Mouse (Mus musculus) limb, embryonic 13.5 days (tissue): ENCODE measurements around the gene Eef1akmt1. TPM values are rescaled to one million over a fixed set of nuclear protein-coding genes. Genes with fewer than 3 reads are reported as not detected.
A peak's percentile ranks its signal among the peaks of the same experiment; 100 is the strongest.

Source experiments
- ATAC-seq: fragments of 200-750 bp; cut with Nextera tagmentation; 2 replicates; pipeline ENCODE4 v1.8.0; 2017; ENCODE audit warnings: low read depth, moderate number of reproducible peaks, moderate TSS enrichment; ENCODE audit not compliant: low FRiP score
- H3K27ac ChIP-seq: fragments of 300-500 bp; sonication (generic); 2 replicates; pipeline ENCODE4 v1.5.1; 2015; ENCODE audit warnings: inconsistent platforms, mild to moderate bottlenecking, moderate library complexity
- H3K27me3 ChIP-seq: fragments of 300-500 bp; sonication (generic); 2 replicates; pipeline ENCODE4 v1.6.1; 2015; ENCODE audit warnings: mild to moderate bottlenecking, inconsistent platforms
- H3K36me3 ChIP-seq: fragments of 300-500 bp; sonication (generic); 2 replicates; pipeline ENCODE4 v1.6.1; 2015; ENCODE audit warnings: inconsistent platforms, mild to moderate bottlenecking, moderate library complexity
- H3K4me1 ChIP-seq: fragments of 300-500 bp; sonication (generic); 2 replicates; pipeline ENCODE4 v1.6.1; 2015; ENCODE audit warnings: inconsistent platforms
- H3K4me2 ChIP-seq: fragments of 300-500 bp; sonication (generic); replicated peaks from 2 replicates; pipeline ENCODE4 v1.6.1; 2015; ENCODE audit warnings: inconsistent platforms, mild to moderate bottlenecking, moderate library complexity
- H3K4me3 ChIP-seq: fragments of 300-500 bp; sonication (generic); 2 replicates; pipeline ENCODE4 v1.5.1; 2015; ENCODE audit warnings: moderate library complexity, mild to moderate bottlenecking, inconsistent platforms
- H3K9ac ChIP-seq: fragments of 300-500 bp; sonication (generic); 2 replicates; pipeline ENCODE4 v1.6.1; 2015; ENCODE audit warnings: mild to moderate bottlenecking, inconsistent platforms
- H3K9me3 ChIP-seq: fragments of 300-500 bp; sonication (generic); 2 replicates; pipeline ENCODE4 v1.6.1; 2016; ENCODE audit warnings: inconsistent platforms
- WGBS: fragments of 180-500 bp; shearing (Covaris S2); methylation state at CpG from one replicate; pipeline ENCODE4 v1.1.7; 2015; 5-methylcytosine and 5-hydroxymethylcytosine counted together
- polyA plus RNA-seq: library from polyadenylated mRNA; unstranded; fragments of >200 nt; fragmentation: Nextera tagmentation; extraction: Ambion mirVana; gene quantifications from 2 replicates; pipeline ENCODE4 v1.2.1, GENCODE M21; 2015

Gene Eef1akmt1
- polyA plus RNA-seq, 1 experiment from 2014 or later: 101 TPM

- H3K27ac ChIP-seq: no peak overlapping the region
- H3K4me1 ChIP-seq: no peaks in the 10 kb centered on the region
- 94% methylated on average over 3 of the region's 3 CpGs for WGBS
- peaks cover 81% of the 10 kb centered on the region for H3K36me3 ChIP-seq
- H3K4me2 ChIP-seq: no peak overlapping the region
- no peaks in the 10 kb centered on the region for H3K9me3 ChIP-seq
- no peak for ATAC-seq
- no peak overlapping the region for H3K4me3 ChIP-seq
- H3K9ac ChIP-seq: no peak overlapping the region
- no peaks in the 10 kb centered on the region for H3K27me3 ChIP-seq
These were observed 20.4 kb upstream of the Eef1akmt1 start for GRCm38 (mm10) chr14:57591830-57592229.

- Histone ChIP-seq H3K4me2 (no peak overlapping the region), H3K9ac (no peak overlapping the region), H3K4me1 (no peaks in the 10 kb centered on the region), H3K27me3 (no peaks in the 10 kb centered on the region), H3K27ac (no peak overlapping the region), H3K4me3 (no peak overlapping the region), H3K9me3 (peaks cover 5% of the 10 kb centered on the region; the same call in 1 of the 2 replicates), H3K36me3 (peaks cover 34% of the 10 kb centered on the region)
- no peak for ATAC-seq
- 88% methylated on average over 2 of the region's 2 CpGs for WGBS
These were observed 5.1 kb upstream of the Eef1akmt1 start for GRCm38 (mm10) chr14:57576364-57577060.

- Histone ChIP-seq H3K4me2 (no peak overlapping the region), H3K27me3 (no peaks in the 10 kb centered on the region), H3K4me3 (no peak overlapping the region), H3K4me1 (peaks cover 5% of the 10 kb centered on the region), H3K9ac (no peak overlapping the region), H3K27ac (no peak overlapping the region), H3K9me3 (peaks cover 5% of the 10 kb centered on the region; the same call in 1 of the 2 replicates), H3K36me3 (peaks cover 24% of the 10 kb centered on the region)
- WGBS: 83% methylated on average over 6 of the region's 6 CpGs
- ATAC-seq: no peak
These were observed 3.6 kb upstream of the Eef1akmt1 start for GRCm38 (mm10) chr14:57574792-57575587.

DNA sequence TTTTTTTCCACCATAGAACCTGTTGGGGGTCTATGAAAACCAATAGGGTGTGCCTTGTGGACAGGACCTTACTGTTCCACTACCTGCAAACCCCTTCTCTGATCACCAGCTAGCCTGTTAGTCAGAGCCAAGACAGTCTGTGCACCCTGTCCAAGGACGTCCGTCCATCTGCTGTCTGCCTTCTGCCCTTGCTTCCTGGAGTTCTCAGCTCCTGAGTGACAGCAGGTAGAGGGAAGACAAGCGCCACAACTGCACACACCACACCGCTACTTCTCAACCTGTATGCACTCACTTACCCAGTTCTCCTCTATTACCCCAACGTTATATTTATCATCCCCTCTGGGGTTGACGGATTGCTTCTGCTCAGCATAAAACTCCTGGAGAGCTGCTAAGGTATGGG lies 5.8 kb downstream of the Eef1akmt1 start:
- Histone ChIP-seq H3K36me3 (peaks cover 5% of the 10 kb centered on the region), H3K4me2 (no peak overlapping the region), H3K9ac (no peak overlapping the region), H3K27me3 (no peaks in the 10 kb centered on the region), H3K27ac (no peak overlapping the region), H3K4me3 (no peak overlapping the region), H3K4me1 (peaks cover 1% of the 10 kb centered on the region), H3K9me3 (no peaks in the 10 kb centered on the region)
- 87% methylated on average over 6 of the region's 6 CpGs for WGBS
- no peak for ATAC-seq

DNA sequence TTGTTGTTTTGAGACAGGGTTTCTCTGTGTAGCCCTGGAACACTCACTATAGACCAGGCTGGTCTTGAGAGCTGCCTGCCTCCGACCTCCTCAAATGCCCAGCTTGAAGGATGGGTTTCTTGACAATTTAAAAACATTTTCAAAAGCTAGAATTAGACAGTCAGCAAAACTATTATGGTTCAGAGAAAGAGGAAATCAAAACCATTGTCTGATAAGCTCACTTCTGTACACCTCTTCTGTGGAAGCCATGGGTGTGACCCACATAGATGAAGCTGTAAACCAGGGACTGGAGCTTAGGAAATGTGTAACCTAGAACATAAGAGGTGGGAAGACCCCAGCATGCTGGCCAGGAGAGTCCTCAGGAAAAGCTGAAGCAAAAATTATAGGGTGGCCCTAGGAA lies 14.5 kb downstream of the Eef1akmt1 start:
- peaks cover 7% of the 10 kb centered on the region for H3K36me3 ChIP-seq
- no peak for ATAC-seq
- no peaks in the 10 kb centered on the region for H3K27me3 ChIP-seq
- no peak overlapping the region for H3K9ac ChIP-seq
- WGBS: 97% methylated on average over 1 of the region's 1 CpGs
- H3K4me1 ChIP-seq: no peaks in the 10 kb centered on the region
- no peak overlapping the region for H3K27ac ChIP-seq
- no peak overlapping the region for H3K4me2 ChIP-seq
- no peak overlapping the region for H3K4me3 ChIP-seq
- no peaks in the 10 kb centered on the region for H3K9me3 ChIP-seq

- Histone ChIP-seq H3K27ac (no peak overlapping the region), H3K27me3 (no peaks in the 10 kb centered on the region), H3K9ac (no peak overlapping the region), H3K36me3 (peaks cover 7% of the 10 kb centered on the region), H3K4me3 (no peak overlapping the region), H3K9me3 (no peaks in the 10 kb centered on the region), H3K4me1 (no peaks in the 10 kb centered on the region), H3K4me2 (no peak overlapping the region)
- ATAC-seq: no peak
- 87% methylated on average over 7 of the region's 7 CpGs for WGBS
These were observed 15.8 kb downstream of the Eef1akmt1 start for GRCm38 (mm10) chr14:57555471-57556070.

GRCm38 (mm10) chr14:57554434-57554833 lies 17.0 kb downstream of the Eef1akmt1 start:
- no peaks in the 10 kb centered on the region for H3K4me1 ChIP-seq
- no peak overlapping the region for H3K27ac ChIP-seq
- no peaks in the 10 kb centered on the region for H3K27me3 ChIP-seq
- H3K4me2 ChIP-seq: no peak overlapping the region
- no peaks in the 10 kb centered on the region for H3K9me3 ChIP-seq
- ATAC-seq: no peak
- peaks cover 16% of the 10 kb centered on the region for H3K36me3 ChIP-seq
- H3K9ac ChIP-seq: no peak overlapping the region
- H3K4me3 ChIP-seq: no peak overlapping the region
- 84% methylated on average over 5 of the region's 5 CpGs for WGBS

DNA sequence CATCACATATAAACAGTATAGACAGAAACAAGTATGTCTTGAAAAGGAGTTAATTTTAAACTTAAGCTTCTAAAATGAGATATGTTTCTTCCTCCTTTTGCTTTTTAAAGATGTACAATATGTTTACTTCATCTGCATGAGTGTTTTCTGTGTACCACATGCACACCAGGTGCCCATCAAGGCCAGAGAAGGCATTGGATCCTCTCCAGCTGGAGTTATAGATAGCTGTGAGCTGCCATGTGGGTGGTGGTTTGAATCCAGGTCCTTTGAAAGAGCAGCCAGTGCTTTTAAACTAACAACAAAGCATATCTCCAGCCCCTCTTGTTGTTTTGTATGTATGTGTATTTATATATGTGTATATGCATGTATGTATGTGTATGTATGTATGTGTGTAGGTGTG lies 18.5 kb downstream of the Eef1akmt1 start:
- H3K27ac ChIP-seq: no peak overlapping the region
- H3K4me3 ChIP-seq: no peak overlapping the region
- no peaks in the 10 kb centered on the region for H3K4me1 ChIP-seq
- no peaks in the 10 kb centered on the region for H3K27me3 ChIP-seq
- no peak overlapping the region for H3K4me2 ChIP-seq
- H3K9ac ChIP-seq: no peak overlapping the region
- no peaks in the 10 kb centered on the region for H3K9me3 ChIP-seq
- peaks cover 28% of the 10 kb centered on the region for H3K36me3 ChIP-seq
- no peak for ATAC-seq

- peaks cover 18% of the 10 kb centered on the region for H3K4me1 ChIP-seq
- ATAC-seq: no peak; the same call in 1 of the 2 replicates
- peak overlapping the region; percentile 43; the same call in 1 of the 2 replicates for H3K4me2 ChIP-seq
- no peaks in the 10 kb centered on the region for H3K27me3 ChIP-seq
- 0 out of 2 replicates have a peak, but pooled peaks cover 4% of the 10 kb centered on the region for H3K9me3 ChIP-seq
- 53% methylated on average over 5 of the region's 5 CpGs for WGBS
- H3K27ac ChIP-seq: peak overlapping the region; percentile 59
- no peak overlapping the region for H3K4me3 ChIP-seq
- no peak overlapping the region for H3K9ac ChIP-seq
- H3K36me3 ChIP-seq: peaks cover 32% of the 10 kb centered on the region
These were observed 24.4 kb downstream of the Eef1akmt1 start for GRCm38 (mm10) chr14:57547062-57547461.

- peak overlapping the region; percentile 43 for H3K4me2 ChIP-seq
- 4% methylated on average over 13 of the region's 13 CpGs for WGBS
- 0 out of 2 replicates have a peak, but pooled peaks cover 5% of the 10 kb centered on the region for H3K9me3 ChIP-seq
- no peak overlapping the region for H3K4me3 ChIP-seq
- peaks cover 18% of the 10 kb centered on the region for H3K4me1 ChIP-seq
- H3K27ac ChIP-seq: peak overlapping the region; percentile 59
- peak; percentile 81 for ATAC-seq
- H3K36me3 ChIP-seq: peaks cover 35% of the 10 kb centered on the region
- H3K9ac ChIP-seq: no peak overlapping the region
- no peaks in the 10 kb centered on the region for H3K27me3 ChIP-seq
These were observed 24.8 kb downstream of the Eef1akmt1 start for GRCm38 (mm10) chr14:57546557-57547021.

DNA sequence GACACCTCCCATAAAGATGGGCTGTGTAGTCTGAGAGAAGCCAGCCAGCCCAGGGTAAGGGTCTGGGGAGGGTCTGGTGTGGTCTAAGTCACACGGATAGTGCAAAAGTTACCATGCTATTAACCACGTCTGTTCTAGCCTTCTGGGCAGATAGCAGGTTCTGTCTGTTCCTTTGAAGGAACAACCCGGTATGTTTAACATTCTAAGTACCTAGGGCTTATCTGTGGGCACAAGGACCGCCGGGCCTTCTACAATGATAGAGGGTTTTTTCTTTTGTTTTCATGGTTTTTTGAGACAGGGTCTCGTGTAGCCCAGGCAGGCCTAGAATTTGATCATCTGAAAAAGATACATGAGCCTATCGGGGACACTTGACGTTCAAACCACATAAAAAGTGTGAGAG lies 25.3 kb downstream of the Eef1akmt1 start:
- Histone ChIP-seq H3K4me2 (no peak overlapping the region), H3K9me3 (0 out of 2 replicates have a peak, but pooled peaks cover 5% of the 10 kb centered on the region), H3K4me3 (no peak overlapping the region), H3K9ac (no peak overlapping the region), H3K36me3 (peaks cover 35% of the 10 kb centered on the region), H3K27ac (peak overlapping the region; percentile 59), H3K4me1 (peaks cover 18% of the 10 kb centered on the region), H3K27me3 (no peaks in the 10 kb centered on the region)
- no peak for ATAC-seq
- 72% methylated on average over 8 of the region's 8 CpGs for WGBS

DNA sequence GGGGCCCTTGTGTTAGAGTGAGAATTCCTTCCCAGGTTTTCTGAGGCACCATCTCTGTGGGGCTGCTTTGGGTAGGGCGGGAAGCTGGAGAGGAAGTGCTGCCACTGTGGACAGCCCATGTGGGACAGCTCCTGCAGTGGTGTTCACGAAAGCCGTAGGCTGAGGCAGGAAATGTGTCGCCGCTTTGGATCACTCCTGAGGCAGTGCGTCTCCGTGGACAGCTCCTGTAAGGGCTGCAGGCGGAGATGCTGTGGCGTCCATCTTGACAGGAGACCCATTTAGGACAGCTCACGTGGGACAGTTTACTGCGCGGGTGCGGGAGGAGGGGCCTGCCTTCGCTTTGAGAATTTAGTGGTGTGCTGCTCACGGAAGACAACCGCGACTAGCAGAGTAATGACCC lies 25.9 kb downstream of the Eef1akmt1 start:
- Histone ChIP-seq H3K4me1 (peaks cover 18% of the 10 kb centered on the region), H3K4me3 (no peak overlapping the region), H3K27me3 (no peaks in the 10 kb centered on the region), H3K27ac (no peak overlapping the region), H3K9ac (no peak overlapping the region), H3K9me3 (0 out of 2 replicates have a peak, but pooled peaks cover 5% of the 10 kb centered on the region), H3K36me3 (peaks cover 35% of the 10 kb centered on the region), H3K4me2 (no peak overlapping the region)
- ATAC-seq: no peak
- 85% methylated on average over 17 of the region's 17 CpGs for WGBS
